Mouse (Mus musculus): Measurements from ENCODE around the gene Stx1b.
A peak's percentile ranks its signal among the peaks of the same experiment; 100 is the strongest.
"Not testable (repeated sequence)": the region's sequence is repeated elsewhere in the genome, so short reads cannot be mapped to it uniquely, and the experiment has no call there.

Gene Stx1b

DNA sequence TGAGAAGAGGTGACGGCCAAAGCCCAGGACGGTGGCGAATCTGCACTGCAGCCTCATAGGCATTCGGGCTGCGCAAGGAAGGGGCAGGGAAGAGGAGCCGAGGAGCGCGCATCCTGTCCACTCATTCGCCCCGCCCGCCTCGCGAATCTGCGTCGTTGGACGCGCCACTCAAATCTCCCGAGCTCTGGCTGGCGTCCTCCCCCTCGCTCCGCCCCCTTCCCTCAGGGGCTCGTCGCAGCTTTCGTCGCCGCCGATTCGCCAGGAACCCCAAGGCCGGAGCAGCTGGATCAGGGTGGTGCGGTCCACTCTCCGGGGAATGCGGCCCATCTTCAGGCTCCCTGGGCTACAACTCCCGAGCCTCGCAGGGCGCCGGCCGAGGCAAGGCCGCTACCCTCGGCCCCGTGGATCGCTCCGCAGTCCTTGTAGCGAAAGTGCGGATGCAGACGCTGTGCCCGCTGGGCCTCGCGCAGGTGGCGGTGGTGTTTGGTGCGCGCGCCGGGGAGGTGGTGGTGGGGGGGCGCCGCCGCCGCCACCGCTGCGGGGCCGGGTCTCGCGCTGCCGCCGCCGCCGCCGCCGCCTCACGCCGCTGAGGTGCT lies 47.4 kb downstream of the Stx1b start:
- peak; percentile 97 for DNase-seq (ENCODE audit: low spot score)

DNA sequence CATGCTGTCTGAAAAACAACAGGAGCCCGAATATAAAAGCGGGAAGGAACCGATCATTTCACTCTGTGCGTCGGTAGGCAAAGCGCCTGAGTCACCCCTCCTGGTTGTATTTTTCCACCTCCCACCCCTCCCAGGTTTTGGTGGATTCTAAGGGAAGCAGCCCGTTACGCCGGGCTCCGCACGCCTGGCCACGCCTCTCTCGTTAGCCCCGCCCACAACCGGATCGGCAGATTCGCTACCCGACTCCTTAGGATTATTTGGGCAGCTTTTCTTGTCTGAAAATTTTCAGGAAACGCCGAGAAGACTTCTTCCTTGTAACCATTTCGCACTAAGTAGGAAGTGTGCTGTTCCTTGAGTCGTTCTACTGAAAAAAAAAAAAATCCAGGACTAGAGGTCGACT lies 47.9 kb downstream of the Stx1b start, which contains the start of gene Setd1a:
TSS of gene Setd1a (plus strand) at position 245 of the 400 bp plus-strand sequence.
- DNase-seq (ENCODE audit: low spot score) = peak; percentile 88

DNA sequence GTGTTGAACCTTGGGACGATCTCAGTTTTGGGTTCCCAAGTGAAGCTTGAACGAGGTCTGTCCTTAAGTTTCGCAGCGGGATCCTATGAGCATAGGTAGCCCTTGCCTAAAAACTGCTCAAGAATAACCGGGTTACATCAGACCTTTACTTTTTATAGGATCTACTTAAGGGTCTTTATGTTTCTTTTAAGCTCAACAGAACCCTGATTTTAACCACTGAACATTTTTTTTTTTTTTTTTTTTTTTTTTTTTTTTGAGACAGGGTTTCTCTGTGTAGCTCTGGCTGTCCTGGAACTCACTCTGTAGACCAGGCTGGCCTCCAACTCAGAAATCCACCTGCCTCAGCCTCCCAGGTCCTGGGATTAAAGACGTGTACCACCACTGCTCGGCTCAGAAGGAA lies 48.5 kb downstream of the Stx1b start:
- not testable (repeated sequence) for DNase-seq (ENCODE audit: low spot score)

DNA sequence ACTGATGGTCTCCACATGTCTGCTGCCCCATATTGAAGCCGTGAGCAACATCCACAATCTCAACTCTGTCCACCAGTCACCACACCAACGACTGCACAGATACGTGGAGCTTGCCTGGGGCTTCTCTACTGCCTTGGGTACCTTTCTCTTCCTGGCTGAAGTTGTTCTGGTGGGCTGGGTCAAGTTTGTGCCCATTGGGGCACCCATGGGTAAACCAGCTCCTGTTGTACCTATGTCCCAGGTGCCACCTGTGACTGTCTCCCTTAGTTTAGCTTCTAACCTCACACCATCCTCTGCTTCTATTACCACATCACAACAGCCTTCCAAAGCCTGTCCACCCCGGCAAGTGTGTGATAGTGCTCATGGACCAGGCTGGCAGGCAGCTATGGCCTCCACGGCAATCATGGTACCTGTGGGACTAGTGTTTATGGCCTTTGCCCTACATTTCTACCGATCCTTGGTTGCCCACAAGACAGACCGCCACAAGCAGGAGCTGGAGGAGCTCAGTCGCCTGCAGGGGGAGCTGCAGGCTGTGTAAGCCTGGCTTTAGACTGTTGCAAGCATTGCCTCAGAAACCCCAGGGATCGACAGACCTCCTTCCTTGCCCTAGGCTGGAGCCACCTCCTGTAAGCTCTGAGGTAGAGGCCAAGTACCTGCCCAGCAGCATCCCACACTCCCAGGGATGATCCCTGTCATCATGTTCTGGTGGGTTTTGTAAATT lies 50.5 kb downstream of the Stx1b start:
- DNase-seq (ENCODE audit: low spot score) = peak; percentile 84

DNA sequence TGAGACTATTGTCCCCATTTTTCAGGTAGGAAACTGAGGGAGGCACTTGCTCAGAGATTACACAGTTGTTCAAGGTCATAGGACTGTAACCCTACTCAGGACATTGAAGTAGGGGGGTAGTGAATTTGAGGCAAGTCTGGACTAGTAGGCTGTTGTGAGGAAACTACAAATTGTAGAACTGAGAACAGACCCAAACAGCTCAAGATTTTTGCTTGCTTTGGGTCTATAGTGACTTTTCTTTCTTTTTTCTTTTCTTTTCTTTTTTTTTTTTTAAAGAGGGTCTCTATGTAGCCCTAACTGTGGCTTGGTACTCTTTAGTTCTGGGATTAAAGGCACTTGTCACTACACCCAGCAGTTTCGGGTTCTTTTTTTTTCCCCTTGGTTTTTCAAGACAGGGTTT lies 51.8 kb downstream of the Stx1b start:
- no peak for DNase-seq (ENCODE audit: low spot score)

DNA sequence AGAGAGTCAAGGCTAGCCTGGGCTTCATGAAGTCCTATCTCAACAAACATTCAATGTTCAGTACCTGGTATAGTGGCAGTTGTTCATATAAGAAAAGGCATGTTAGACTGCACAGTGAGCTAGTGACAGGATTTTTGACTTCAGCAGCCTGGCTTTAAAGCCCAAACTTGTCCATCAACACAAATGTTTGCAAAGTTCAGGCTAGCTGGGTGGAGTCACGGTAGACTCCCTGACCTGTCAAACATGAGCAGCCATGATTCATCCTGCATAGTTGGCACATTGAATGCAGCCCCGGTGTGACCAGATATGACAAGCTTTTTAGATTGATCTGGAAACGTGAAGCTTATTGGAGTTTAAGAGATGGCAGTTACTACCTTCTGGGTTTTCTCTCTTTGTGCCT lies 52.3 kb downstream of the Stx1b start:
- DNase-seq (ENCODE audit: low spot score) = no peak

DNA sequence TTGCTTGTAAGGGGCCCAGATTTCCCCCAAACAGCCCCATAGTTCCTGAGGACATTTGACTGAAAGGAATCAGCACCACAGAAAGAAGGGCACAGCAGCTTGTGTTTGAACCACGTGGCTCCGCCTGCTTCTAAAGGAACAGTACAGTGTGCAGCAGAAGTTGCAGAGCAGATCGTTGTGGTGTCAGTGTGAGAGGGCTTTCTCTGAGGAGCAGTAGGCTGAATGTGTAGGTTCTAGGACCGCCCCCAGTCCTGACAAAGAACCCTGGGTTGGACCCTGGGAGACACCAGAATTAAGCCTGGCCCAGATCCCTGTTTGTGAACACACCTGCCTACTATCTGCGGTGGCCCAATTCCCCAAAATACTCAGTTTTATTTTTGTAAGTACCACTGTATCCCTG lies 53.1 kb downstream of the Stx1b start:
- no peak for DNase-seq (ENCODE audit: low spot score)

DNA sequence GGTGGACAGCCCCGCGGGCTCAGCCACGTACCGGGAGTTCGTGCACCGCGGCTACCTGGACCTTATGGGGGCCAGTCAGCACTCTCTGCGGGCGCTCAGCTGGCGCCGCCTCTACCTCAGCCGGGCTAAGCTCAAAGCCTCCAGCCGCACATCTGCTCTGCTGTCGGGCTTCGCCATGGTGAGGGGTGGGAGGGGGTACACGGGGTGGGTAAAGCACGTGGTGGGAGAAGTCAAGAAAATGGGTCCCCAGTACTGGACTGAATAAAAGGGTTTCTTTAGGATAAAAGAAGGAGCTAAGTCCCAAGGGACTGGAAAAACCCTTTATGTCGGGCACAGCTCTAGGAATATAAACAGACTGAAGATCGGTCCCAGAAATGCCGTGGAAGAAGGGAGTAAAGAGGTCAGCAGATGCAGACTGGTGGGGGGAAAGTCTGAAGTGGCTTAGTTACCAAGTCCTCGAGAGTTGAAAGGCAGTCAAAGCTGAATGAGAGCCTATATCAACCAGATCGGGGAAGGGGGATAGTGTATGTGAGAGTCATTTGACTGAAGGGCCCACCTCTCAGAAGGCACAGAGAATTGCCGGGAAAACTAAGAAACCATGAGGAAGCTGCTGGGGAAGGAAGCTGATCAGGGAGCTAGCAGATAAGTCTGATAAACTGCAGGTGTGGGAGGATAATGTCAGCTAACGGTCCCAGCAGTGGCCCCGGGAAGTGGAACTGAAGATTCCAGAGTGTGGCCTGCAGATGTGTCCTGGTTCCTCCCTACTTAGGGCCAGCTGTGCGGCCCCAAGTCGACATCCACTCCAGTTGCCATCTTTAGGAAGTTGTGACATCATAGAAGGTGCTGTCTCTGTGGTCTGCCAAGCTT lies 54.1 kb downstream of the Stx1b start:
- DNase-seq (ENCODE audit: low spot score) = peak; percentile 12

DNA sequence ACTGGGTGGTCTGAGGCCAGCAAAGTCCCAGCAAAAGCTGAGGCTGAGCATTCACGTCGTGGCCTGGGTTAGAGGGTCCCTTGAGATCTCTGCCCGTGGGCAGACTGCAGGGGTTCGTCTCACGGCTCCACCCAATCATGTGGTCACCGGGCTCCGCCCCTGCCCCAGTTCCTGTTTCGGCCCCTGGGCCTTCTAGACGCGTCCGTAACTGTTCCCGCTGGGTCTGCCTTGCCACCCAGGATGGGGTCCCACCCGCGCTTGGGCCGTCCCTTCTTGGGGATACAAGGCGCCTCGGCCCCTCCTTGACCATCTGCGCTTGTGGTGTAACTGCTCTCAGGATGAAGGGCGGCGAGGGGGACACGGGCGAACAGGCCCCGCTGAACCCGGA lies 54.7 kb downstream of the Stx1b start, which contains the start of gene Orai3:
TSS of gene Orai3 (plus strand) at position 165 of the 388 bp plus-strand sequence.
- peak; percentile 82 for DNase-seq (ENCODE audit: low spot score)

DNA sequence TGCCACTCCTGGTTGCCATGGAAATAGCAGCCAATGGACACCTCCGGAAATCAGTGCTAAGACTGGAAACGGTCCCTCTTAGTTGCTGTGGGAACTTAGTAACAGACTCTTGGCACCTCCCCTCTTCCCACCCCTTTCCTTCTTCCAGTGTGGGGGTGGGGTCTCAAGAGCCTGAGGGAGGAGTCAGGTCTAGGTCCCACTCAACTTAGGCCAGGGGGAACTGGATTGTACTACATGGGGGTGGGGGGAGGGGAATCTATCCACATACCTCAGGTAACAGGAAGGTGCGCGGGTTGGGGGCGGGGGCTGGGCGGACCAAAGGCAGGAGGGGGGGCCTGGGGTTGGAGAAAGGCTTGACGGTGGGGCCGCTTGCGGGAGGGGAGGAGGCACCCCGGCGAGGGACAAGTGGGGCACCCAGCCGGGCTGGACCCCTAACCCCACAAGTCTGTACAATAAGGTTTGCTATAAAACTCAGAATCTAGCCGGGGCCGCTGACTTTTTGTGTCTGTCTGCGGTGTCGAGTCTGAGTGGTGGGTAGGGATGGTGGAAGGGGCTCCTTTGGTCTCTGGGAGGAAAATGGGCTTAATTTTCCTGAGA lies 55.3 kb downstream of the Stx1b start:
- DNase-seq (ENCODE audit: low spot score) = peak; percentile 94

DNA sequence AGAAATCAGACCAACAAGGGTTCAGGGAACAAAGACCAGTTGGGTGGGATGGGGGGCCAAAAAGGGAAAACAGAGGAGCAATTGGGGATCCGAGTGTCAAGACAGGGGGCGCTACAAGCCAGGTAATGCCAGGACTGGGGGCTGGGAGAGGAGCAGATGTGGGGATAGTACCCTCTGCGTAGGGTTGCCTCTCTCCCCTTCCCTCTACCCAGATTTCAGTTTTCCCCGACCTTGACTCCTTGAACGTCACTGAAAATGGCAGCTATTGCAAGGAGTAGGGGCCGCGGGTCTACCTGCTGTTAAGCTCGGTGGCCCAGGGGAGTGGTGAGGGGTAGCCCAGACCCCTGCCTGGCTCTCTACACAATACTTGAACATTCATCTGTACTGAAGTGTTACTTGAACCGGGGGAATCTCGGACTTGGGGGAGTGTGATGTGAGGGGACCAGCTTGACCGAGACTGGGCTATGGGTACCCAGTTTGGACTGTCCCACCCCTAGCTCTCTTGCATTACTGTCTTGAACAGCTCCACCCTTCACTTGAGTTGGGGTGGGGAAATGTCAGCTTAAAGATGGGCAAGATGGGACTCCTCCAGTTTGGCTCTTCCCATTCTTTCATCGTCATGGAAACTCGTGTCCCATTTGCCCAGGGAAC lies 55.9 kb downstream of the Stx1b start:
- DNase-seq (ENCODE audit: low spot score) = no peak

DNA sequence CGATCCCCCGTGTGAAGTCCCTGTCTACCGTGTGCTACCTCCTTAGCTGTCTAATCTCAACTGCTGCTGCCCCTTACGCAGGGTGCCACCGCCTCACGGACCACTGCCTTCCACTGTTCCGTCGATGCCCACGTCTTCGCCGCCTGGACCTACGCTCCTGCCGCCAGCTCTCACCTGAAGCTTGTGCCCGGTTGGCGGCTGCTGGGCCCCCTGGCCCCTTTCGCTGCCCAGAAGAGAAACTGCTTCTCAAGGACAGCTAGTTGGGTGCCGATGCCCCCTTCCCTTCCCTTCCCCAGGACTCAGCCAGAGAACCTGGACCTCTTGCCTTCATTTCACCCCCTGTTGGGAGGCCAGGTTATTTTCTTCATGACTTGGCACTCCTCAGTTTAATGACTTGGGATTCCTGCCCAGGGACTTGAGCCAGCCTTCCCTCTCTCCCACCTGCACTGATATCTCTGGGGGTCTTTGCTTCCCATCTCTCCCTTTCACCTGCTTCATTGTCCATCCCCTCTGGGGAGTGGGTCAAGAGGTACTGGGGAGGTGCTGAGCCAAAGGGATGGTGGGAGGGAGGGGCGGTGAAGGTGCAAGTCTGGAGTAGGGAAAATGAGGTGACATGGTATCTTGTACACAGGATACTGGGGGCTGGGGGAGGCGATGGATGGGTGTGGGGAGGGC lies 56.5 kb downstream of the Stx1b start:
- no peak for DNase-seq (ENCODE audit: low spot score)

DNA sequence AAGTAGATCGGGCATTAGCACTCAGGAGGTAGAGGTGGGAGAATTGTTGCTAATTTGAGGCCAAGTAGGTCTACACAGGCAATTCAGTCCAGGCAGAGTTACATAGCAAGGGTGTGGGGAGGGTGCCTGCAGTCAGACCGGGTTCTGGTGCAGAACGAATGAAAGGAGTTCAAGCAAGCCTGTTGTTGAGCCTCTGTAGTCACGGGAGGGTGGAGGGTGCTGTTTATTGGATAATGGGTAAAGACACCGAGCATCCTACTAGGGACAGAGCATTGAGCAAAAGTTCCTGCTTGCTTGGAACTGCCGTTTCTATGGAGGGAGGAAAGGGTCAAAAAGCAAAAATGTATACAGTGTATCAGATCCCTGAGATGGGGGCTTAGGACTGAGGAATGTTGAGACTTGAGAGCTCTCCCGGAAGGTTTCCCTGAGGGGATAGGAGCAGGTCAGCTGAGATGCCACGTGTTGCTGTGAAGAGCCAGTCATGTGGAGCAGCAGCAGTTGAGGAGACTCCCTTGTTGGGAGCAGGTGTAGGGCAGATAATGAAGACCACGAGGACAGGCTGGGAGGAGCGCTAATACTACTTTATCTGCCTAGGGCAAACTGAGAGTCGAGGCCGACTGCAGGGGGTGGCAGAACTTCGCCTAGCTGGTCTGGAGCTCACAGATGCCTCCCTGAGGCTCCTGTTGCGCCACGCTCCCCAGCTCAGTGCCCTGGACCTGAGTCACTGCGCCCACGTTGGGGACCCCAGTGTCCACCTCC lies 57.3 kb downstream of the Stx1b start:
- no peak for DNase-seq (ENCODE audit: low spot score)

DNA sequence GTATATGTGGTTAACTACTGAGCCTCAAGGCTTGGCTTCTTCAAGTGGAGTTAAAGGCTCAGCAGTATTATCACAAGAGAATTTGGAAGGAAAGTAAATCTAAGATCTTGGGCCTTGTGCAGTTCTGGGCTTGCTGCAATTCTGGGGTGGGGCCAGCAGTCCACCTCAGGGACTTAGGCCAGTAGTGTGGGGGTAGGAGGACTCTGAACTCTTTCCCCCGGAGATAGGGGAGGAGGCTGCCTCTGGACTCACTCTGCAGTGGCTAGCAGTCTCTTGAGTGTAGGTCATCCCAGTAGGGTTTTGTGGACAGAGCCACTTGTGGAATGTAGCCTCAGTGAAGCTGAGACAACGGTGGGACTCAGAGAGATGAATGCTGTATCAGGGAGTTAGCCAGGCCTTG lies 58.6 kb downstream of the Stx1b start:
- no peak for DNase-seq (ENCODE audit: low spot score)

DNA sequence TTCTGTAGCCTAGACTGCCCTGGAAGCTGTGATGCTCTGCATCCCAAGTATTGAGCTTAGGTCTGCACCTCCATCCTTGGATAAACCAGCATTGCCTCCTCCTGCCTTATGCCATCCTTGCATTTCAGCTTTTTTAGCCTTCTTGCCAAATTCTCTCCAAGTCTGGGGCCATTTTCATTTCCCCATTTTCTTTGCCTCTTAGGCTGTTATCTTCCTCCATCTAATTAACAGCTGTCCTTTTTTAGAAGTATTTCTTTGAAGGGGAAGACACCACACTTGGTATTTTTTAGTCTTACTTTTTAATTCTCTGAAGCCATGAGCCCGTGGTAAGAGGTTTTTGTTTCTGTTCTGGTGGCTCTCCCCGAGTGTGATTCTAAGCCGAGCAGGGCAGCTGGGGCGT lies 60.7 kb downstream of the Stx1b start:
- no peak for DNase-seq (ENCODE audit: low spot score)

DNA sequence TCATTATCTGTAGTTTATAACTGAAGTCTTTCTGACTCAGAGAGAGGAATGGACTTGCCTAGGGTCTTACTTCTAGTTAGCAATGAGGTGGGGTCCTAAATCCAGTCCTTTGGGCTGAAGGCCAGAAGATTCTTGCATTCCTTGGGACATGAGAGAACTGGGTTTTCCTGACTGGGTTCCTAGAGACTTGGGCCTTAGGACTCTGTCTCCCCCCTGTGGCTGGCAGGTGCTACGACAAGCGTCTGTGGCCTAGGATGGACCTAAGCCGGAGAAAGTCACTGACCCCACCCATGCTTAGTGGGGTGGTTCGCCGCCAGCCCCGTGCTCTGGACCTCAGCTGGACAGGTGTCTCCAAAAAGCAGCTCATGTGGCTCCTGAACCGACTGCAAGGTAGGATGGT lies 63.3 kb downstream of the Stx1b start:
- DNase-seq (ENCODE audit: low spot score) = peak; percentile 85

DNA sequence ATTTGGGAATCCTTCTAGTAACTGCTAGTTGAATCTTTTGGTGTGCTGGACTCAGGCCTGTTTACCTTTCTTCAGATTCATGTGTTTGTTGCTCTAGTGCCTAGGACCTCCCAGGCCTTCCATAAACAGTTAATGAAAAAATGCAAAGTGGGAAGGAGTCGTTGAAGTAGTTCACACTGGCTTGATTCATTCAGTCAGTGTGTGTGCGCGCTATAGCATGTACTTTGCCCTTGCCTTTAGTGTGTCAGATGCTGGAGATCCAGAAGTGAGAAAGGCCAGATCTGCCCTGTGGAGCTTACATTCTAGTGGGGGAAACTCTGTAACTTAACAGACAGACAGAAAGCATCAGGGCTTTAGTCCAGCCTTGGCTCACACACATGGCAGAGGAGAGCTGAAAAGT lies 63.9 kb downstream of the Stx1b start:
- DNase-seq (ENCODE audit: low spot score) = no peak

DNA sequence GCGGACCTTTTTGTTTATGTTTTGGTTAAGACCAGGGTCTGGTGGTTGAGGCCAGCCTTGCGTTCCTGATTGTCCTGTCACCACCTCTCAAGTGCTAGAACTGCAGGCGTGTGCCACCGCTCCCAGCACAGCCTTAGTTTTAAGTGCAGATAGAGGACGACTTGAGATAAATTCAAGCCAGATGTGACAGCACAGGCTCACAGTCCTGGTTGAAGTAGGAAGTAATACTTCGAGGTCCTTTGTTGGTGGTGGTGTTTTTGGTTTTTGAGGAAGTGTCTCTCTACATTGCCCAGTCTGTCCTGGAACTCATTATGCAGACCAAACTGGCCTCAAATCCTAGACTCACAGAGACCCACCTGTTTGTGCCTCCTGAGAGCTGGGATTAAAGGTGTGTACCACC lies 64.6 kb downstream of the Stx1b start:
- DNase-seq (ENCODE audit: low spot score) = no peak
